ENCODE assay signal across 21 mouse cellular contexts in genomic region chr10:75088471-75088870, GRCm38 (mm10). TPM values are rescaled to one million over a fixed set of nuclear protein-coding genes. Genes with fewer than 3 reads are reported as not detected.
DNase-seq lines count a peak whose midpoint lies in the region; ATAC-seq lines count a peak whose summit lies in the region.
"Had no signal": no experiment of that assay in that cellular context is flagged by ENCODE, and none has a peak within 500 bp of the region (broad histone marks: within the 10 kb centered on the region; RNA-seq: fewer than 3 reads in every experiment).

No protein-coding gene starts in this region.

- H3K27ac ChIP-seq in embryonic facial prominence, embryonic 10.5 days (replicated peaks): no peak overlapping the region
- H3K27ac ChIP-seq: embryonic facial prominence, embryonic 12.5 days; forebrain, embryonic 13.5 days; forebrain, embryonic 15.5 days had no signal

- peak; percentile 80 for ATAC-seq in common myeloid progenitor, adult 5-6 weeks (replicated peaks; ENCODE audit: low read depth, poor library complexity, severe bottlenecking)
- peak; percentile 39 to 48; a peak in 1 of 4 replicates for ATAC-seq in hematopoietic stem cell, adult 5-6 weeks (replicated peaks in 1 of 2; ENCODE audit: insufficient read depth in 1 of 2, low FRiP score in 2 of 2, low TSS enrichment in 1 of 2, low read depth in 1 of 2, poor library complexity in 2 of 2, severe bottlenecking in 2 of 2)
- peak; percentile 77 for ATAC-seq in megakaryocyte progenitor cell, adult 5-6 weeks (replicated peaks; ENCODE audit: poor library complexity)
- ATAC-seq: forebrain, embryonic 13.5 days; forebrain, embryonic 15.5 days; forebrain, postnatal 0 days had no signal

- peaks cover 10% of the 10 kb centered on the region for H3K4me1 ChIP-seq in embryonic facial prominence, embryonic 10.5 days

- 96% methylated on average over 4 of the region's 4 CpGs for WGBS in embryonic facial prominence, embryonic 10.5 days

- DNase-seq in embryonic facial prominence, embryonic 10.5 days (ENCODE audit: low spot score): no peak
- DNase-seq in frontal cortex, postnatal 36 days (ENCODE audit: low spot score in 2 of 2): no peak
- DNase-seq: adrenal gland, adult 2 months; adrenal gland, postnatal 10 days; adrenal gland, postnatal 25 days; cerebellum, adult 11 months; cerebellum, adult 18-20 months; cerebellum, adult 8-10 months; cerebellum, postnatal 10 days; cerebellum, postnatal 25 days; embryo, embryonic 11 days; forebrain, postnatal 0 days had no signal

- no peak overlapping the region for H3K4me3 ChIP-seq in embryonic facial prominence, embryonic 10.5 days
- H3K4me3 ChIP-seq: embryonic facial prominence, embryonic 12.5 days; forebrain, embryonic 13.5 days; forebrain, embryonic 15.5 days had no signal

- peaks cover 36% of the 10 kb centered on the region for H3K36me3 ChIP-seq in embryonic facial prominence, embryonic 10.5 days (replicated peaks)
- H3K36me3 ChIP-seq: embryonic facial prominence, embryonic 12.5 days; forebrain, embryonic 15.5 days had no signal

- H3K9me3 ChIP-seq in embryonic facial prominence, embryonic 10.5 days: no peaks in the 10 kb centered on the region
- H3K9me3 ChIP-seq: embryonic facial prominence, embryonic 12.5 days; forebrain, embryonic 15.5 days had no signal

- H3K27me3 ChIP-seq in embryonic facial prominence, embryonic 10.5 days (replicated peaks; ENCODE audit: low read depth, poor library complexity, severe bottlenecking): no peaks in the 10 kb centered on the region
- H3K27me3 ChIP-seq: embryonic facial prominence, embryonic 12.5 days; forebrain, embryonic 13.5 days; forebrain, embryonic 15.5 days had no signal

RNA-seq across cellular contexts. Expression of gene Bcr, which starts 28.1 kb away (rescaled TPM):
- total RNA-seq in common myeloid progenitor, adult 5-6 weeks (2017): 17.5 and 33.8 TPM in 2 replicates
- 20.1 and 34.9 TPM in 2 replicates for total RNA-seq in hematopoietic stem cell, adult 5-6 weeks (2017)
- total RNA-seq in megakaryocyte progenitor cell, adult 5-6 weeks (2015): 18.1 and 18.6 TPM in 2 replicates
- 23.0 and 28.2 TPM in 2 replicates for total RNA-seq in megakaryocyte progenitor cell, adult 5-6 weeks (2017)
- 8.1 and 9.1 TPM in 2 replicates for polyA plus RNA-seq in embryonic facial prominence, embryonic 10.5 days (2016; fragmentation: Nextera tagmentation; extraction: Ambion mirVana)
- total RNA-seq: MEL had no signal

RNA-seq across cellular contexts. Expression of gene Rab36, which starts 51.6 kb away (rescaled TPM):
- total RNA-seq in common myeloid progenitor, adult 5-6 weeks (2017): 0.23 and 0.63 TPM in 2 replicates
- 1.3 and 3.3 TPM in 2 replicates for total RNA-seq in hematopoietic stem cell, adult 5-6 weeks (2017)
- total RNA-seq in megakaryocyte progenitor cell, adult 5-6 weeks (2015): 0.61 and 0.84 TPM in 2 replicates
- 0.67 TPM in 1 of 2 replicates, not detected in the other for total RNA-seq in megakaryocyte progenitor cell, adult 5-6 weeks (2017)
- 10.5 and 13.1 TPM in 2 replicates for polyA plus RNA-seq in embryonic facial prominence, embryonic 10.5 days (2016; fragmentation: Nextera tagmentation; extraction: Ambion mirVana)
- total RNA-seq: MEL had no signal

RNA-seq across cellular contexts. Expression of gene Rsph14, which starts 56.1 kb away (rescaled TPM):
- total RNA-seq in common myeloid progenitor, adult 5-6 weeks (2017): not detected in 2 replicates
- total RNA-seq in hematopoietic stem cell, adult 5-6 weeks (2017): not detected in 2 replicates
- not detected in 2 replicates for total RNA-seq in megakaryocyte progenitor cell, adult 5-6 weeks (2015)
- total RNA-seq in megakaryocyte progenitor cell, adult 5-6 weeks (2017): 0.96 TPM in 1 of 2 replicates, not detected in the other
- polyA plus RNA-seq in embryonic facial prominence, embryonic 10.5 days (2016; fragmentation: Nextera tagmentation; extraction: Ambion mirVana): not detected in 2 replicates
- total RNA-seq: MEL had no signal
- polyA plus RNA-seq: adrenal gland, adult 2 months; C2C12; embryonic facial prominence, embryonic 12.5 days; forebrain, embryonic 11.5 days had no signal
